Mouse (Mus musculus): ENCODE data around the gene Rab7b.

The Rab7b gene

DNA sequence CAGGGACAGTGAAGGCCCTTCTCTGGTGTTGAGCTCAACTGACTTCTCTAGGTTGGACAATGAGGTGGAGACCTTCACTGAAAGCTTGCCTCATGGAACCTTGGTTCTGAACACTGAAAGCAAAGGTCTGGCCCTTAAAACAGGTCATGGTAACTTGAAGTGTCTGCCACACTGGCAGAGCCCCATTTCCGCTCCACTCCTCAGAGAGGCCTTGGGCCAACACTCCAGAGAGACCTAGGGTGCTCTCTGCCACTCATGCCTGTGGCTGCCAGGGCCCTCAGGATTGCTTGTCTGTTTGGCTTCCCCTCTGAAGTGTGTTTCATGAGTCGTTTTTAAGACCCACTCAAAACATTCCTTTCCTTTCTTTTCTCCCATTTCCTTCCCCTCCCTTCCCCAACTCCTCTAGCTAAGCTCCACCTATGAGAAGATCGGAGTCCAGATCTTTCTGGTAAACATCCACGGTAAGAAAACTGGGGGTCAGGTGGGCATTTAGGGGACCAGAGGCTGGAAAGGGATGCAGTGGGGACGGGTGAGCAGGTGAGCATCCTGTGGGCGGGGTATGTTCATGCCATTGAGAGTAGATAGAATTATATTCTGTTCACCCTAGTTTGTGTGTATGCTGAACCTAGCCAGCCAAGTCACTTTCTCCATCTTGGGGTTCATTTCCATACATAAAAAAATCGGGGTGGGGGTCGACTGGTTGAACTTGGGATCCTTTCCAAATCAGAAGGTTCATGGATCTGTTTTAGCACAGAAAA is 76.3 kb downstream of the Rab7b start:
- in situ Hi-C loops (cut with MseI, MboI) = loop anchor here (5.0 kb wide), 1 partner anchor 52 kb away; no protein-coding TSS in a partner anchor

Data from mouse trophoblast stem cell (cell line).